Mouse (Mus musculus) urinary bladder, adult 2 months (tissue): ENCODE results near the gene Frmpd1. TPM values are rescaled to one million over a fixed set of nuclear protein-coding genes. Genes with fewer than 3 reads are reported as not detected.

Experiments used
- DNase-seq: peaks from one replicate; pipeline ENCODE4 v3.0.0; 2022; ENCODE audit warnings: low spot score
- polyA plus RNA-seq: library from polyadenylated mRNA; depleted of rRNA; stranded (reverse); fragments of >200 nt; gene quantifications from 2 replicates; pipeline ENCODE4 v1.2.3, GENCODE M21; 2012

Gene Frmpd1
- polyA plus RNA-seq, 1 experiment = 0.25 TPM

DNA sequence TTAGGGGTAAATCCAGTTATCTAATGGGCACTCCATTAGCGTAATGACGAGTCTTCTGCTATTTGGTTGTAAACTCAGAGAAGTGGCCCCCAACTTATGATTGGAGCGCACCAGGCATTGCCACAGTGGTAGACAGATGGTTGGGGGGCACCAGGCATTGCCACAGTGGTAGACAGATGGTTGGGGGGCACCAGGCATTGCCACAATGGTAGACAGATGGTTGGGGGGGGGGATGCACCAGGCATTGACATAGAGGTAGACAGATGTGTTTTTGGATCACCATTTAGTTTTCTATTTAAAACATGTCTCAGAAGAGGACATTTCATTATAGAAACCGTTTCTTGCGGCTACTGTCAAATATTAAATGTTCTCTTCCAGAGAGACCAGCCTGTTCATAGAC is 53.6 kb downstream of the Frmpd1 start:
- DNase-seq = no peak

- no peak for DNase-seq
Observed at GRCm38 (mm10) chr4:45241330-45241729, 56.7 kb downstream of the Frmpd1 start.

DNA sequence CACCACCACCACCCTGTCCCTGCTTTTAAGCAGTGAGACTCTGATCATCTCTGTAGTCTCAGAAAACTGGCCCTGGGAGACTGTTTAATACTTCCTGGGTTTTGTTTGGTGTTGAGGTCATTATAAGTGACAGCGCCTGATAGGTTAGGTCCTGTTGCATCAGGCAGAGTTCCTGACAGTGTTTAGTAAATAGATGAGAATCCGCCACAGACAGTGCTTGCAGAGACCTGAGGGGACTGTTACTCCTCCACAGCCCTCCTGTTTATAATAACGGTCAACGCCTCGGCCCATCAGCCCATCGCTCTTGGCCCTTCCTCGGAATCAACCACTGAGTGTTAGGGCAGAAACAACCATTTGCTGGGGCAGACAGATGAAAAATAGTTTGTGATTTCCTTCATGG is 57.5 kb downstream of the Frmpd1 start:
- DNase-seq = no peak

DNA sequence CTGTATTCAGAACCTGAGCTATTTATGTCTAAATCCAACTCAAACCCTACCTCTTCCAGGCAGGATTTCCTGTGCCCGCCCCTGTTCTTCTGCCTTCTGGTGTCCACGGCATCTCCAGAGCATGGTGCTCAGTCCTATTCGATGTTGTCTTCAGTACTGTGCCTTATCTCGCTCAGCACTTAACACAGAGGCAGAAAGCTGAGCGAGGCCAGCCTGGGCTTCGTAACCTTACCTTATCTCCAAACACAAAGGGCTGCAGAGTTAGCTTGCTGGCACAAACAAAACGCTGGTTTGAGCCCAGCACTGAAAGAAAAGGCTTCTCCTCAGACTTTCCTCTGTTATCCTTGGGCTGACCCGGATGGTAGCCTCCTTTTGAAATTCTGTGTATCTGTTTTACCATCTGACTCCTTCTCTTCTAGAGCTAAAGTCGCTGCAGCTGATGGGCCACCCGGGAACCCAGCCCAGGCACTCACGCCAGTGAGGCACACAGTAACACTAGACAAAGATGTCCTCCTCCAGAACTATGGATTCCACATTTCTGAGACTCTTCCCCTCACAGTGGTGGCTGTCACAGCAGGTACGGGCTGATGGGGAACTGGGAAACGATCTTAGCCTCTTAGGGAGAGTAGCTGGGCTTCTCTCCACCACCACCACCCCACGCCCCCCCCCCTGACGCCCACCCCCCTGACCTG is 58.7 kb downstream of the Frmpd1 start:
- no peak for DNase-seq

DNA sequence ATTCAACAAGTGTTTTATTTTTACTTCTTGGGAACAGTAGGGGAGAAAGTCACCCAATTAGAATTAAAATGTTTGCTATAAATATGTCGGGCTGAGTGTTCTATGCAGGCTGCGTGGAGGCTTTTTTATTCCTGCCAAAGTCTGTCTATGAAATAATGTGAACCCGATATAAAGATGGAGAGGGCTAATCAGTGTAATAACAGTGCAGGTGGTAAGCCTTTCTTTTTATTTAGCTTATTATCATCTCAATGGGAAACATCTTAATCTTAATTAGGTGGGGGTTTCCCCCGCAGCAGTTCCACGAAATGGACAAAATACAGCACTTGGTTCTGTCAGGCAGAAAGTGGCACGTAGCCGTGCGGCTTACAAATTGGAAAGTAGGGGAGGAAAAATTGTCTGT is 66.6 kb downstream of the Frmpd1 start:
- DNase-seq = no peak

- no peak for DNase-seq
Observed at GRCm38 (mm10) chr4:45252861-45253262, 68.2 kb downstream of the Frmpd1 start.

- DNase-seq = no peak
Observed at GRCm38 (mm10) chr4:45253839-45254601, 69.3 kb downstream of the Frmpd1 start.

- no peak for DNase-seq
Observed at GRCm38 (mm10) chr4:45259232-45259832, 74.7 kb downstream of the Frmpd1 start.

DNA sequence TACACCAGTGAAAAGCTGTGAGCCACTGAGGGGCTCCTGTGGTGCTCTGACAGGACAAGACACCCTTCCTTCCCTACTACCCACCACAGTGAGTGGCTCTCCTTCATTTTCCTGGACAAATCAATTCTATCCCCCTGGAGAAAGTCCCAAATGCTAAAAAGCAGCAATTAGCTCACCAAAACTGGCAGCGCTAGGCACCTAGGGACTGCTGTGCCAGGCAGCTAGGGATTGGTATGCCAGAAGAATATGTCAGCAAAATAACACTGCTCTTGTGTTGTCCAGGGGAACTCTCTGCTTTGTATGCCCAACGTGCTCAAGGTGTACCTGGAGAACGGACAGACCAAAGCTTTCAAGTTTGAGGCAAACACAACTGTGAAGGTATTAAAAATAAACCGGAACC is 76.9 kb downstream of the Frmpd1 start:
- no peak for DNase-seq

GRCm38 (mm10) chr4:45267883-45268282 is 83.2 kb downstream of the Frmpd1 start:
- DNase-seq = no peak

DNA sequence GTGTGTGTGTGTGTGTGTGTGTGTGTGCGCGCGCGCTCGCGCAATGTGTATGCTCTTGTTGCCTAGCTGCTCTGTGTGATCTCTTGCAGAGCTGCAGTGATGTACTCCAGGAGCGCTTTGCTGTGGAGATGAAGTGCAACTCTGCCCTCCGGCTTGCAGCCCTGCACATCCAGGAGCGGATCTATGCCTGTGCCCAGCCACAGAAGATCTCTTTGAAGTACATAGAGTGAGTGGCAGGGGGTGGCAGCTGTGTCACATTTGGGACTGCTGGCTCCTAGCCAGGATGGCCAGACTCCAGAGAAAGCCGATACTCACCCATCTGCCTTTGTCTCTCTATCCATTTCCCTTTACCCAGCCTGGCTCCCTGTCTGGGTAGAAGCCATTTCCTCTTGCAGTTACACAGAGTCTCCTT is 86.4 kb downstream of the Frmpd1 start:
- DNase-seq = no peak

GRCm38 (mm10) chr4:45275770-45276169 is 91.1 kb downstream of the Frmpd1 start:
- no peak for DNase-seq

- no peak for DNase-seq
Observed at GRCm38 (mm10) chr4:45279292-45279691, 94.6 kb downstream of the Frmpd1 start.

DNA sequence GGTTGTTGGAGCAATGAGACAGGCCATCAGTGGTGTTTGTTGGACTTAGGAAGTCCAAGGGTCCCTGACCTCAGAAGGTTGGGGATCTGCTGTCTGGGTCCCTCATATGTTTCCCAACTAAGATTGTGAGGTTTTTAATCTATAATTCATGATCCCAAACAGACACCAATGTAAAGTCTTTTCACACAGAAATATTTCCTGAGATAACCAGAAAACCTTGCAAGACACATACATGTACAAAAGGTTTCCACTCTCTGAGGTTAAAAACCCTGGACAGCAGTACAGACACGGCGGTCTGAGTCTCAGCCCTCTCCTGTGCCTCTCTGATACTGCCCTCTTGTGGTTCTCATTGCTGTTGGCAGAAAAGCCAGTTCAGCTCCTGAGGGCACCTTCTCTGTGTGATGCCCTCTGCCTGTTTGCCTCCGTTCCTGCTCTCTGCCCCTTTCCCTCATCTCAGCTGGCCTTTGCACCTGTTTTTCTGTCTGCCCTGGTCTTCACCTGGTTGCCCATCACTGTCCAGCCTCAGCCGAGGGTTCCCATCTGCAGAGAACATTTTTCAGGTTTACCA is 95.4 kb downstream of the Frmpd1 start:
- no peak for DNase-seq

DNA sequence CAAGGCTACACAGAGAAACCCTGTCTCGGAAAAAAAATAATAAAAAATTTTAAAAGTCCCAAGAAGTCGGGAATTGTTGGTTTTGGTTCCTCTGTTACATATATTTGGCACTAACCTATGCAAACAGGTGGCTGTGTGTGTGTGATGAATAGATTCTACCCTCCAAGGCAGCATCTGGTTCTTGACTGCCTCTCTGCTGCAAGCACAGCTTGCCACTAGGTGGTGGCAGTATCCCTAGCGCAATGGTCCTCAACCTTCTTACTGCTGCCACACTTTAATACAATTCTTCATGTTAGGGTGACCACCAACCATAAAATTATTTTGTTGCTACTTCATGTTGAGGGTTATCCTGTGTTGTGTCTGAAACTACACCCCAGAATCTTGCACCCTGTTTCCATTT is 101.6 kb downstream of the Frmpd1 start:
- DNase-seq = no peak

- no peak for DNase-seq
Observed at GRCm38 (mm10) chr4:45287906-45288305, 103.2 kb downstream of the Frmpd1 start.

- no peak for DNase-seq
Observed at GRCm38 (mm10) chr4:45296662-45297564, 112.2 kb downstream of the Frmpd1 start, which contains the start of gene Trmt10b. TSS of gene Trmt10b (plus strand) at chr4:45297127.

DNA sequence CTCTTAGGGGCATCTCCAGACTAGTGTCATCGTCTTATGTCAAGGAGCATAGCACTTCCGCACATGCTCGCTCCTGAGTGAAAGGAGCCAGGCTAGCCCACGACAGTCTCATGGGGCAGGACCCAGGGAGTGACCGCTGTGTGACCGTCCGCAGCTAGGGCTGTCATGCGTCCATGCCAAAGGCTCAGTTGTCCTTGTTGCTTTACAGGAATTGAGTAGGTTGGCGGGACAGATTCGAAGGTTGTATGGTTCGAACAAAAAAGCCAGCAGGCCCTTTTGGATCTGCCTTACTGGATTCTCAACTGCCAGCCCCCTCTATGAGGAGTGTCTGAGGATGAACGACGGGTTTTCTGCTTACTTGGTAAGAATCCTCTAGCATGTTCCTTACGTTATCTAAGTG is 120.9 kb downstream of the Frmpd1 start:
- no peak for DNase-seq

DNA sequence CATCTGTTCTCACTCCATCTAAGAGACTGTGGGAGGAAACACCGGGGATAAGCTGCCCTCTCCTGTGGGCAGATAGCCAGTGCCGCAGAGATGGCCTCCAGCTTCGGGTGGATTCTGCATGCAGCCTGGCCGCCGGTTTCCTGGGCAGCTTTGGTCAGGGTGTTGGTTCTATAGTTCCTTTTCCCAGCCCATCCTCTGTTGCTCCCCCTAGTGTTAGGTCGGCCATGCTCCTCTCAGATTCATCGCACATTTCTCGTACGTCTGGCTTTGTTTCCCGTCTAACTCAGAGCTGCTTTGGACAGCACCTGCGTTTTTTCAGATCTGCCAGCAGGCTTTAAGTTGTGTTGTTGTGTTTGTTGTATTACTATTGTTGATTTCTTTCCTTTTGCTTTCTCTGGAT is 123.4 kb downstream of the Frmpd1 start:
- no peak for DNase-seq

GRCm38 (mm10) chr4:45308606-45309005 is 123.9 kb downstream of the Frmpd1 start:
- no peak for DNase-seq

DNA sequence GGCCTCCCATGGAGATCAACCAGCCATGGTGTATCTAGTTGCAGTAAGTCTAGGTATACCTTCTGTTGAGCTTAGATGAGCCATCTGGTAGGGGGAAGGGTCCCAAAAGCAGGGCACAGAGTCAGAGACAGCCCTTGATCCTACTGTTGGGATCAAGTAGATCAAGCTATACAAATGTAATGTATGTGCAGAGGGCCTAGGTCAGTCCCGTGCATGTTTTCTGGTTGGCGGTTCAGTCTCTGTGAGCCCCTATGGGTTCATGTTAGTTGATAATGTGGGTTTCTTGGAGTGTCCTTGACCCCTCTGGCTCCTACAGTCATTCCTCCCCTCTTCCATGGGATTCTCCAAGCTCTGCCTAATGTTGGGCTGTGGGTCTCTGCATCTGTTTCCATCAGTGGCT is 126.4 kb downstream of the Frmpd1 start:
- DNase-seq = no peak
